Comparison of ENCODE assay signal across 14 mouse cellular contexts in the genomic region with DNA sequence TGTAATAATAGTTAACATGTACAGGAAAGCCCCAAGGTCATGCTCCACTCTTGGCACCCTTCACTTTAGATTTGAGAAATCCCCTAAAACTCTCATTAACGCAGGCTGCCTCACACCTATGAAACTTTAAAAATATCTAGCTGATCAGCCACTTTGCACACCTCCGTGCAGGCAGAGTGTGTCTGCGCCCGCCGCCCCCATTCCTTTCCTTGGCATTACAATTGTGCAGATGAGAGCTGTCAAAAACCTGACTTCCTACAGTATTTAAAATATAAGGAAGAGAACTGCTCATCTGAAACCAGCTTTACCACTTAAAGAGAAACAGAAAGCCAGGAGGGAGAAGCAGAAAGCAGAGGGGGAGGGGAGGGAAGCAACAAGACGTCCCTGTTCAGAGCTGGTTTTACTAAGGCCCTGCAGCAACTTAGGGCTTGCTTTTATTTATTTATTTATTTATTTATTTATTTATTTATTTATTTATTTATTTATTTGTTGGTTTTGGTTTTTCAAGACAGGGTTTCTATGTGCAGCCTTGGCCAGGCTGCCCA.
A peak's percentile ranks its signal among the peaks of the same experiment; 100 is the strongest.
DNase-seq lines count a peak whose midpoint lies in the region; ATAC-seq lines count a peak whose summit lies in the region.
"Had no signal": no experiment of that assay in that cellular context is flagged by ENCODE, and none has a peak within 500 bp of the region (broad histone marks: within the 10 kb centered on the region; RNA-seq: fewer than 3 reads in every experiment).

No protein-coding gene starts in this region.

- no peak overlapping the region for H3K9ac ChIP-seq in embryonic facial prominence, embryonic 15.5 days
- H3K9ac ChIP-seq in forebrain, embryonic 11.5 days (ENCODE audit: low read length): no peak overlapping the region

- H3K9me3 ChIP-seq in embryonic facial prominence, embryonic 15.5 days (replicated peaks): no peaks in the 10 kb centered on the region
- no peaks in the 10 kb centered on the region for H3K9me3 ChIP-seq in forebrain, embryonic 11.5 days (ENCODE audit: control insufficient read depth, low read length)
- H3K9me3 ChIP-seq: hindbrain, embryonic 10.5 days had no signal

- H3K27ac ChIP-seq in embryonic facial prominence, embryonic 15.5 days (replicated peaks): no peak overlapping the region
- H3K27ac ChIP-seq in forebrain, embryonic 11.5 days (ENCODE audit: low read depth, low read length): no peak overlapping the region
- H3K27ac ChIP-seq: hindbrain, embryonic 10.5 days had no signal

- peaks cover 9% of the 10 kb centered on the region; the same call in 1 of the 2 replicates for H3K4me1 ChIP-seq in embryonic facial prominence, embryonic 15.5 days
- H3K4me1 ChIP-seq in forebrain, embryonic 11.5 days (replicated peaks; ENCODE audit: control insufficient read depth, insufficient read depth, low read length): no peaks in the 10 kb centered on the region
- H3K4me1 ChIP-seq: hindbrain, embryonic 10.5 days had no signal

- no peak for ATAC-seq in embryonic facial prominence, embryonic 15.5 days (ENCODE audit: insufficient number of reproducible peaks, low FRiP score, low TSS enrichment, low read depth)
- no peak for ATAC-seq in forebrain, embryonic 11.5 days (replicated peaks; ENCODE audit: low FRiP score)
- ATAC-seq: Patski had no signal

- peak; percentile 9 for DNase-seq in layer of hippocampus, adult 11-12 months (ENCODE audit: low spot score)
- no peak for DNase-seq in layer of hippocampus, postnatal 10 days (ENCODE audit: low spot score in 2 of 2)
- DNase-seq in R1 (ENCODE audit: low read depth, low spot score): peak; percentile 10
- peak; percentile 7 to 15 for DNase-seq in left cerebral cortex, postnatal 36 days (ENCODE audit: low spot score in 2 of 2)
- no peak for DNase-seq in thymus, postnatal 25 days
- DNase-seq in forebrain, embryonic 11.5 days (ENCODE audit: low spot score): no peak
- no peak for DNase-seq in spleen, adult 18-20 months
- DNase-seq: cerebellum, adult 9-11 months; gastrocnemius, postnatal 36 days; kidney, adult 8-10 months had no signal

- no peaks in the 10 kb centered on the region for H3K27me3 ChIP-seq in embryonic facial prominence, embryonic 15.5 days
- H3K27me3 ChIP-seq in forebrain, embryonic 11.5 days (ENCODE audit: control insufficient read depth, insufficient read depth, low read length): no peaks in the 10 kb centered on the region
- H3K27me3 ChIP-seq: Patski had no signal

- H3K36me3 ChIP-seq in embryonic facial prominence, embryonic 15.5 days: no peaks in the 10 kb centered on the region
- H3K36me3 ChIP-seq in forebrain, embryonic 11.5 days (ENCODE audit: control insufficient read depth, insufficient read depth, low read length): no peaks in the 10 kb centered on the region
- H3K36me3 ChIP-seq: hindbrain, embryonic 10.5 days had no signal

- peak overlapping the region; percentile 15; the same call in 1 of the 2 replicates for H3K4me2 ChIP-seq in embryonic facial prominence, embryonic 15.5 days (replicated peaks)
- H3K4me2 ChIP-seq in forebrain, embryonic 11.5 days (ENCODE audit: low read depth, low read length, severe bottlenecking): no peak overlapping the region
- H3K4me2 ChIP-seq: midbrain, embryonic 11.5 days had no signal

- intact Hi-C loops in left cerebral cortex, postnatal 36 days (cut with DNase I): no loop called here

- 52% methylated on average over 6 of the region's 6 CpGs for WGBS in embryonic facial prominence, embryonic 15.5 days
- WGBS in forebrain, embryonic 11.5 days: 84% methylated on average over 6 of the region's 6 CpGs

- no peak overlapping the region for H3K4me3 ChIP-seq in embryonic facial prominence, embryonic 15.5 days (replicated peaks)
- H3K4me3 ChIP-seq in forebrain, embryonic 11.5 days (ENCODE audit: low read depth, low read length): no peak overlapping the region
- H3K4me3 ChIP-seq: hindbrain, embryonic 10.5 days had no signal

Comparison
In these comparisons a context has a peak if more than half of its experiments do, and no peak if none do; other contexts are left out.
1. DNase-seq: peak in layer of hippocampus, adult 11-12 months (single experiment), R1 (single experiment) and left cerebral cortex, postnatal 36 days (2 of 2); none in layer of hippocampus, postnatal 10 days (0 of 2), thymus, postnatal 25 days (single experiment), forebrain, embryonic 11.5 days (single experiment) and spleen, adult 18-20 months (0 of 2).